In genomic region chr13:112071209-112071955, GRCm38 (mm10) we compare ENCODE assay signal across 15 mouse cellular contexts.
DNase-seq lines count a peak whose midpoint lies in the region; ATAC-seq and TF ChIP-seq lines count a peak whose summit lies in the region.
"Had no signal": no experiment of that assay in that cellular context is flagged by ENCODE, and none has a peak within 500 bp of the region (broad histone marks: within the 10 kb centered on the region; RNA-seq: fewer than 3 reads in every experiment).

No protein-coding gene starts in this region.

- ATAC-seq in granulocyte monocyte progenitor cell, adult 5-6 weeks (replicated peaks; ENCODE audit: poor library complexity, severe bottlenecking), result no peak
- ATAC-seq: forebrain, embryonic 16.5 days; midbrain, embryonic 16.5 days had no signal

- H3K27ac ChIP-seq in olfactory bulb, adult 2 months (ENCODE audit: insufficient read depth, low read depth, low read length), result 0 out of 2 replicates have a peak overlapping the region, but pooled peaks have one; percentile 72
- H3K27ac ChIP-seq: heart, embryonic 15.5 days; hindbrain, embryonic 14.5 days had no signal

- TF ChIP-seq CTCF in olfactory bulb, adult 2 months (IDR thresholded peaks at IDR 0.05; ENCODE audit: insufficient read depth, low read depth, low read length), result no peak

- peaks cover 19% of the 10 kb centered on the region for H3K4me1 ChIP-seq in olfactory bulb, adult 2 months (ENCODE audit: control insufficient read depth, insufficient read depth, low read length)

- H3K4me3 ChIP-seq in olfactory bulb, adult 2 months (ENCODE audit: insufficient read depth, low read depth, low read length), result no peak overlapping the region
- H3K4me3 ChIP-seq: heart, embryonic 15.5 days had no signal

- no peak for TF ChIP-seq POLR2A in olfactory bulb, adult 2 months (IDR thresholded peaks at IDR 0.05; ENCODE audit: insufficient read depth, low read depth, low read length)

- WGBS in olfactory bulb, adult 2 months, result 62% methylated on average over 10 of the region's 10 CpGs

- DNase-seq in kidney, adult 18-20 months, result peak; percentile 64
- no peak for DNase-seq in kidney, postnatal 10 days
- peak; percentile 46 for DNase-seq in adrenal gland, postnatal 10 days
- peak; percentile 97 for DNase-seq in gonadal fat pad, adult 2 months (ENCODE audit: low read depth)
- DNase-seq in left cerebral cortex, adult 18-20 months (ENCODE audit: low spot score in 2 of 2), result no peak
- no peak for DNase-seq in layer of hippocampus, adult 18-20 months (ENCODE audit: low spot score in 2 of 2)
- DNase-seq: cerebellum, adult 8-10 months; gastrocnemius, postnatal 14 days; lung, adult 18-20 months had no signal

Comparison
In these comparisons a context has a peak if more than half of its experiments do, and no peak if none do; other contexts are left out.
1. DNase-seq: peak in kidney, adult 18-20 months (single experiment), adrenal gland, postnatal 10 days (single experiment) and gonadal fat pad, adult 2 months (single experiment); none in kidney, postnatal 10 days (single experiment), left cerebral cortex, adult 18-20 months (0 of 2) and layer of hippocampus, adult 18-20 months (0 of 2).